Mouse (Mus musculus) frontal cortex, postnatal 14 days (tissue): Measurements from ENCODE around the gene Sgta.

Experiments
- DNase-seq, 2 experiments: peaks; one replicate each; pipeline ENCODE4 v3.0.0; 2022; ENCODE audit warnings: low spot score in 2 of 2

Gene Sgta

DNA sequence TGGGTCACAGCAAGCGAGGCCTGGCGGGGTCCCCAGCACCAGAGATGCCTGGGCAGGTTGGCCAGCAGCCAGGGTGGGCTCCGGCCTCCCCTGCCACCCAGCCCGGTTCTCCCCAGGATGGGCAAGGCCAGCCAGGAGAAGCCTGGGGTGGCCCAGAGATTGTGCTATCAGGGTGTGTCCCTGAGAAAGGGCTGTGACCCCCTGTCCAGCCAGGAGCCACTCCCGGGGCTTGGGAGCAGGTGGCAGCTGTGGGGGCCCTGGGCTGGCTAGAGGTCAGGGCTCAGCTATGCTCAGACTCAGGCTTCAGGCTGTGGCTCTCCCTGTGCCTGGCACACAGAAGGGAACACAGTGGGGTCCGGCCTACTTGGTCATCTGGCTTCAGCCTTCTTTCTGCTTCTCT lies 40.3 kb downstream of the Sgta start:
- DNase-seq, result no peak

DNA sequence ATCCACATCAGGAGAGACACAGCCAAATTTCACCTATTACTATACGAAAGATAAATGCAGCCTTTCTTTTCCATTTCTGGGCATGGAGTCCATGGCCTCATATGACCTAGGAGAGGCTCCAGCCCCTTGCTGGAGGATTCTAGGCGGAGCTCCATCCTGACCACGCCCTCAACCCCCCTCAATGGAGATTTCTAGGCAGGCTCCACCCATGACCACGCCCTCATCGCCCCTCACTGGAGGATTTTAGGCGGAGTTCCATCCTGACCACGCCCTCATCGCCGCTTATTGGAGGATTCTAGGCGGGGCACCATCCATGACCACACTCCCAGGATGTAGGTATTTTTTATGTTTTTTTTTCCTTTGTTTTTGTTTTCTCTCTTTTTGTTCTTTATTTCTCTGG lies 41.7 kb downstream of the Sgta start:
- DNase-seq, result no peak

GRCm38 (mm10) chr10:81016645-81017044 lies 43.3 kb downstream of the Sgta start:
- no peak for DNase-seq

DNA sequence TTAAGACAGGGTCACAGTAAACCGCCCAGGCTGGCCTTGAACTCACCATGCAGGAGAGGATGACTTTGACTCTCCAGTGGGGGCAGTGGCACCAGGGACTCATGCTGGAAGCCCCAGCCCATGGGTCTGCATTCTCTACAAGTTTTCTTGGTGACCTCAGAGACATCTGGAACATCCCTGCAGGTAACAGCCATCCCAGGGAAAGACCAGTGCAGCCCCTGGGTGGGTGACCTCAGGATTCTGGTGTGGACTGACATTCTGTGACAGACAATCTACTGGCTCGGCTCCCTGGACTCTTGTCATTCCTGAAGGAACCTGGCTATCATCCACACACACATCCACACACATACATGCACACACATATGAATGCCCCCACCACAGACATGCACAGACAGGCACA lies 44.3 kb downstream of the Sgta start:
- no peak for DNase-seq

DNA sequence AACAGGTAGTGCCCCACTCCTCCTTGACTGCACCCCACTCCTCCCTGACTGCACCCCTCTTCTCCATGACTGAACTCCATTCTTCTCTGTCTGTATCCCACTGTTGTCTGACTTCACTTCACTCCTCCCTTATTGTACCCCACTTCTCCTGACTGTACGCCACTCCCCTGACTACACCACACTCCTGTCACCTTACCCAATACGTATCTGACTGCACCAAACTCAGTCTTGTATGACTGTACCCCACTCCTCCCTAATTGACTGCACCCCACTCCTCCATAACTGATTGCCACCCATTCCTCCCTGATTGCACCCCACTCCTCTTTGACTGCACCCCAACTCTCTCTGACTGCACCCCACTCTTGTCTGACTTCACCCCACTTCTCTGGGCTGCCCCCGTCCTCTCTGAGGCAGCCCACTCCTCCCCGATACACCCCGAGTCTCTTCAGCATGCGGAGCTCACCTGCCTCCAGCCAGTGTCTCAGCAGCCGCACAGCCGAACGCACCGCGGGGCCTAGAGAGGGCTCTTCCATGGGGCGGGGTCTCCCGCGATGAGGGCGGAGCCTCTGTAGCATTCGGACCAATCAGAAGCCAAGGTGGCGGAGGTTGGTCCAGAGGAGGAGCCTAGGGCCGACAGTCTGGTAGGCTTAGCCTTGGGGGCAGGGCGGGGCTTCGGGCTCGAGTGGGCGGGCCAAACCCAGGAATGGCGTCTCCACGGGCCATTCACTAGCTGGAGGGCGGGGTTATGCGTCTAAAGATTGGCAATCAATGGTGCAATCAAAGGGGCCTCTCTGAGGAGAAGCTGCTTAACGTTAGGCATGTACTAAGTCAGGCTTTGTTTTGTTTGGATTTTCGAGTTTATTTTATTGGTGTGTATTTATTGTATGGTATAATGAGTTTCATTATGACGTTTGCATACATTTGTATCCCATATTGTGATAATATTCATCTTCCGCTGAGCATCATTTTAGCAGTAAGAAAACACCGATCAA lies 45.3 kb downstream of the Sgta start, which contains the start of gene Gng7:
TSS of gene Gng7 (minus strand) at position 553 of the 992 bp plus-strand sequence.
- DNase-seq, result peak; percentile 97 to 98

- DNase-seq, result no peak
Observed at GRCm38 (mm10) chr10:81010851-81011250, 49.1 kb downstream of the Sgta start.

- DNase-seq, result no peak
Observed at GRCm38 (mm10) chr10:81007240-81007639, 52.7 kb downstream of the Sgta start.

- DNase-seq, result no peak
Observed at GRCm38 (mm10) chr10:81006005-81006677, 53.8 kb downstream of the Sgta start.

DNA sequence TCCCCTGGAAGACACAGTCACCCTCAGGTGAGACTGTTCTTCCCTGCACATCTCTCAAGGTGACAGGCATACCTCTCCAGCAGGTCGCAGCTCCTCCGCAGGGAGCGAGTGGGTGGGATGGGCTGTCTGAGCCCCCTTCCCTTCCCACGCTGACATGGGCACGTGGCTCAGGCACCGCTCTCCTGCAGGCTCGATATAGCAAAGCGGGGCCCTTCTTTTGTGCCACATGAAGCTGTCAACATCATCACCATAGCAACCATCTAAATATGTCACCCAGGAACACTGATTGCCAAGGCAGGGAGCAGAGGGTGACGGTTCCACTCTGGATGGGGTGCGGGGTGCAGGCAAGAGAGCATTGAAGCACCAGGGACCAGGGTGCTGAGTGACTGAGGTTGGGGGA lies 58.8 kb downstream of the Sgta start:
- peak in 1 of 2 experiments; percentile 72 for DNase-seq

DNA sequence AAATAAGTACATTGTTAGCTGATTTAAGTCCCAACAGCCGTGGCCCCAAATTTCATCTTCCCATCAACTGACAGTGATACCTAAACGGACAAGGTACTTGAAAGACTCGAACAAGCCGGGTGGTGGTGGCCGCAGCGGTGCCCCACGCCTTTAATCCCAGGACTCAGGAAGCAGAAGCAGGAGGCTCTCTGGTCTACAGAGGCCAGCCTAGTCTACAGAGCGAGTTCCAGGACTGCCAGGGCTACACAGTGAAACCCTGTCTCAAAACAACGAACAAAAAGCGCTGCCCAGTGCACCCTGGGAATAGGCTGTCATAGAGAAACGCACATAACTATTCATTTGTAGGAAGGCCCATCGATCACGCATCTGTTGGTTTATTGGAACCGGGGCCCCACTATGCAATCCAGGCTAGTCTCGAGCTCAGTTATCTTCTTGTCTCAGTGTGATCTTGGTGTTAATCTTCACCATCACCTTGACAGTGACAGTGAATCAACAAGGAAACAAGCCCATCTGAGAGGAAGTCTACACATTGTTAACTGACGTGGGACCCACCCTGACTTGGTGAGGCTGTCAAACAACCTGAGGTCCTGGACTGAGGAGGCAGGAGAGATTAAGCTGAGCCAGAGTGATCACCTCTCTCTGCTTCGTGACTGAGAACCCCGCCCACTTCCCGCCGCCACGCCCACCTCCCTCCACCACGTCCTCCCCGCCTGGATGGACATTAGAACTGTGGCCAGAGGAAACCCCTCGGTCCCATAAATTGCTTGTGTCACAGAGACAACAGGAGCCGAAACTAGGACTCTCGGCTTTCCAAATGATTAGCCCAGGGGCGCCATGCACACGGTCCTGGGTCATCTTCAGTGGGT lies 59.6 kb downstream of the Sgta start:
- no peak for DNase-seq

GRCm38 (mm10) chr10:80999362-81000196 lies 60.4 kb downstream of the Sgta start:
- DNase-seq, result peak; percentile 86 to 88

DNA sequence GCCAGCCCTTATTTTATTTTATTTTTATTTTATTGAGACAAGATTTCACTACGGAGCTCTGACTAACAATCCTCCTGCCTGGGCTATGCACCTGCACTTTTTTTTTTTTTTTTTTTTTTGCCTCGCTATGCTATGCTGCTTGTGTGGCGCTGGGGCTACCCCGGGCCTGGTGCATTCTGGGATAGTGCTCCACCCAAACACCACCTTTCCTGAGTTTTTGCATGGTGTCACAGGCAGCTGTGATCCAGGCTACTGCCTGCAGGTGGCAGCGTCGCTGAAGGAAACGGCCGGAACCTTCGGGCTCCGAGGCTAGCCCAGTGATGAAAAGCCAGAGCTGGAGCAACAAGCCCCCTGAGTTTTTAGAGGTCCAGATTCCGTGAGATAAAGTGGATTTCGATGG lies 61.2 kb downstream of the Sgta start:
- DNase-seq, result no peak

DNA sequence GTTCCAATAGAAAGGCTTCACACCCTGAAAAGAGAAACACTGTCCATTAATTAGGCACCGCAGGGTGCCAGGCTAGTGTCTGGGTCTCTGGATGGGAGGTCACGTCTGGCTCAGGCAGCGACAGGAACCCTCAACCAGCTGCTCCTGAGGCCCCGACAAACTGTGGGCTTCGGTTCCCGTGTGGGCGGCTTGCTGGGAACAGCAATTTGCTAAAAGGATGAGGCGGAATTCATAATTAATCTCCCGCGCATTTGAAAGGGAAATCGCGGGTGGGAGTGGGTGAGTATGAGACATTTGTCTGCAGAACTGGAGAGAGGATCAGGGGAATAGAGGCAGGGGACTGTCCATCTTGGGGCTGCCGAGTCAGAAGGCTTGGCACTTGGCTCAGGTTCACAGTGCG lies 62.0 kb downstream of the Sgta start:
- no peak for DNase-seq

- DNase-seq, result no peak
Observed at GRCm38 (mm10) chr10:80997332-80997731, 62.6 kb downstream of the Sgta start.

GRCm38 (mm10) chr10:80996501-80996900 lies 63.5 kb downstream of the Sgta start:
- no peak for DNase-seq

DNA sequence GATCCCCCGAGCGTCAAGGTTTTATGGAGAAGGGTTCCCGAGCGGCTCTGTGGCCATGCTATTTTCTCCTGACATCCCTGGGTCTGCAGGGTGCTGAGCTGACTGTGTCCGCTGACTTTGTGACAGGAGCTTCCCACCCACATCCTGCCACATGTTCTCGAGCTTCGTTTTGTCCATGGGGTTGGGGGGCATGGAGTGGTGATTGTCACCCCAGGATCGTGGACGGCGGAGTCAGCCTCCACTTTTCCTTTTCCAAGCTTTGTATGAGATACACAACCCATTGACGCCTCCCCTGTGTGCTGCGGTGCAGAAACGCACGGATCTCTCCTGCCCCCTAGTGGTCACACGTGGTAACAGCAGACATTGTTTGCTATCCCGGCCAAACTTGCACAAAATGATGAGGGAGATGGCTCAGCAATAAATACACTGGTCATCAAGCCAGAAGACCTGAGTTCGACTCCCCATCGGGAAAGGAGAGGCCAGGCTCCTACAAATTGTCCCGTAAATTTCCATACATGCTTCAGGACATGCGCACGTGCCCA lies 64.8 kb downstream of the Sgta start:
- peak; percentile 70 to 82 for DNase-seq

GRCm38 (mm10) chr10:80994621-80995020 lies 65.4 kb downstream of the Sgta start:
- no peak for DNase-seq
